Mouse (Mus musculus) kidney, postnatal 14 days (tissue): ENCODE results near the gene 1700057G04Rik.

Source experiments
- DNase-seq: peaks from one replicate; pipeline ENCODE4 v3.0.0; 2022; ENCODE audit warnings: mixed read lengths

1700057G04Rik gene

DNA sequence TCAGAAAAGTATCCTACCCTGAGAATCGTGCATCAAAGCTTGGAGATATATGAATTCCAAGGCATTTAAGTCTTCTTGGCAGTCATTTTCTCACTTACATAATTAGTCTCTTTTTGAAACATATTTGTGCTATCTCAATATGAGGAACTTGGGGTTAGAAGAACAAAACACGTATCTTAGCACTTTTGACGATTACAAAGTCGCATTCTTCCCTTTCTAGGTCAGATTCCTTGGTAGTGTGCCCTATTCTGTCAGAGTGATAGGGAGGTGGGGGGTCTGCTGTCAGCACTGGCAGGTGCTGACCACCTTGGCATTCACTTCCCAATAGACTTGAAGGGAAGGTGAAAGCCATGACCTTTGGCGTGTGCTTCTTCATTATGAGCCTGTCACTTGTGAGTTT lies 93.5 kb downstream of the 1700057G04Rik start:
- DNase-seq, result no peak
